ENCODE assay signal across 7 mouse cellular contexts in the genomic region with DNA sequence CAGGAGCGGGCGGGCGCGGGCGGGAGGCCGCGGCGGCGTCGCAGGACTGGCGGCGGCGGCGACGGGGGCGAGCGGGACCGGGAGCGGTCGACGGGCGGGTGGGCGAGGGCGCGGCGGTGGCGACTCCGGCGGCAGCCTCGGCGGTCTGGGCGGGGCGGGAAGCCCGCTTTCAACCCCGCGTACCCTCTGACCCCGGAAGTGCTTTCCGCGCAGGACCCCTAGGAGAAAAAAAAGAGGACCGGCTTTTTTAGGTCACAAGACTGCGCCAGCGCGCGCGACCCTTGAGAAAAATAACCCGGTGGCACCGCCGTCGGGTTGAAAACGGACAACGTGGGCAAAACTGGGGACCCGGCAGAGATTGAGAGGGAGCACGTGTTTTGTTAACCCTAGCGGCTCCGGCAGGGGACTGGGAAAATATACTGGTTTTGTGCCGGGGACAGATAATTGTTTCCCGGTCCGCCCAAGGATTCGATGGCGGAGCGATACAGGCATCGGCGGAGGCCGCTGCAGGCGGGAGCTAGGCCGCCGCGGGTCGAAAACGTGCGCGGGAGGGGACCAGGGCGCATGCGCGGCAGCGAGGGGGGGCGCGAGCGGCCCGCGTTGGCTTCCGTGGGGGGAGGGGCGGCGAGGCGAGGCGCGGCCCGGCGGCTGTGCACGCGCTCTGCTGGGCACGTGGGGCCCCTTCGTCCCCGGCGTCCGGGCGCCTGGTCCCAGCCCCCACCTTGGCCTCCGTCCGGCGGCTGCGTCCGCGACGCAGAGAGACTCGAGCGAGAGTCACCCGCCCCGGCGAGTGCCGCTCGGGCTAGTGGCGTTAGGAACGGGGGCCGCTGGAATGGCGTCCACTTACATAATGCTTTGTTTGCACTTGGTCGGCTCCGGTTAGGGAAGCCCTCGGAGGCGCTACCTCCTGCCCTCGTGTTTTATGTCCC. TPM values are rescaled to one million over a fixed set of nuclear protein-coding genes. Genes with fewer than 3 reads are reported as not detected.
DNase-seq lines count a peak whose midpoint lies in the region; ATAC-seq lines count a peak whose summit lies in the region.

A gene (minus strand): TSS at position 290 of the 929 bp plus-strand sequence.

- H3K4me2 ChIP-seq in midbrain, embryonic 13.5 days (replicated peaks), result peak within 1 kb of the TSS; percentile 95

- H3K36me3 ChIP-seq in embryonic facial prominence, embryonic 10.5 days (replicated peaks), result peaks cover 51% of the 10 kb centered on the region
- H3K36me3 ChIP-seq in limb, embryonic 10.5 days, result peaks cover 50% of the 10 kb centered on the region
- H3K36me3 ChIP-seq in midbrain, embryonic 13.5 days, result peaks cover 27% of the 10 kb centered on the region

- under 1% methylated on average over 119 of the region's 120 CpGs for WGBS in embryonic facial prominence, embryonic 10.5 days
- 2% methylated on average over 119 of the region's 120 CpGs for WGBS in limb, embryonic 10.5 days
- under 1% methylated on average over 97 of the region's 120 CpGs for WGBS in midbrain, embryonic 13.5 days

- peak within 1 kb of the TSS; percentile 98 for H3K9ac ChIP-seq in midbrain, embryonic 13.5 days (replicated peaks)

- peaks cover 26% of the 10 kb centered on the region for H3K4me1 ChIP-seq in embryonic facial prominence, embryonic 10.5 days
- H3K4me1 ChIP-seq in limb, embryonic 10.5 days, result peaks cover 18% of the 10 kb centered on the region
- peaks cover 31% of the 10 kb centered on the region for H3K4me1 ChIP-seq in midbrain, embryonic 13.5 days (replicated peaks)

- peak; percentile 71 for ATAC-seq in granulocyte monocyte progenitor cell, adult 5-6 weeks (replicated peaks; ENCODE audit: poor library complexity, severe bottlenecking)
- peak; percentile 83 for ATAC-seq in midbrain, embryonic 13.5 days

- H3K27ac ChIP-seq in embryonic facial prominence, embryonic 10.5 days (replicated peaks), result peak within 1 kb of the TSS; percentile 100
- peak within 1 kb of the TSS; percentile 100 for H3K27ac ChIP-seq in limb, embryonic 10.5 days
- peak within 1 kb of the TSS; percentile 100 for H3K27ac ChIP-seq in midbrain, embryonic 13.5 days

- peak within 1 kb of the TSS; percentile 98 for H3K4me3 ChIP-seq in embryonic facial prominence, embryonic 10.5 days
- peak within 1 kb of the TSS; percentile 75 for H3K4me3 ChIP-seq in limb, embryonic 10.5 days
- H3K4me3 ChIP-seq in midbrain, embryonic 13.5 days (replicated peaks), result peak within 1 kb of the TSS; percentile 91

- DNase-seq in adrenal gland, postnatal 10 days, result peak; percentile 100
- peak; percentile 97 for DNase-seq in embryonic facial prominence, embryonic 10.5 days (ENCODE audit: low spot score)
- DNase-seq in kidney, adult 11 months, result peak; percentile 92
- peak; percentile 99 for DNase-seq in limb, embryonic 10.5 days (ENCODE audit: low spot score)
- DNase-seq in spleen, adult 12 weeks (ENCODE audit: low spot score), result peak; percentile 93

- no peaks in the 10 kb centered on the region for H3K9me3 ChIP-seq in embryonic facial prominence, embryonic 10.5 days
- no peaks in the 10 kb centered on the region for H3K9me3 ChIP-seq in limb, embryonic 10.5 days (replicated peaks)
- no peaks in the 10 kb centered on the region for H3K9me3 ChIP-seq in midbrain, embryonic 13.5 days

- no peaks in the 10 kb centered on the region for H3K27me3 ChIP-seq in embryonic facial prominence, embryonic 10.5 days (replicated peaks; ENCODE audit: low read depth, poor library complexity, severe bottlenecking)
- no peaks in the 10 kb centered on the region for H3K27me3 ChIP-seq in limb, embryonic 10.5 days (ENCODE audit: low read depth, poor library complexity, severe bottlenecking)
- H3K27me3 ChIP-seq in midbrain, embryonic 13.5 days, result no peaks in the 10 kb centered on the region

RNA-seq across cellular contexts. Expression of the gene that starts here (rescaled TPM):
- total RNA-seq in adrenal gland, postnatal 10 days (2021), result 100 to 1,000 TPM; 233 to 243 TPM
- polyA plus RNA-seq in embryonic facial prominence, embryonic 10.5 days (2016; fragmentation: Nextera tagmentation; extraction: Ambion mirVana), result 560 and 592 TPM in 2 replicates
- 258 and 285 TPM in 2 replicates for total RNA-seq in granulocyte monocyte progenitor cell, adult 5-6 weeks (2014; fragmentation: Nextera tagmentation)
- 130 and 152 TPM in 2 replicates for total RNA-seq in granulocyte monocyte progenitor cell, adult 5-6 weeks (2017)
- polyA plus RNA-seq in limb, embryonic 10.5 days (2016; fragmentation: Nextera tagmentation; extraction: Ambion mirVana), result 562 and 618 TPM in 2 replicates
- 246 and 342 TPM in 2 replicates for polyA plus RNA-seq in midbrain, embryonic 13.5 days (2015; fragmentation: Nextera tagmentation; extraction: Ambion mirVana)

Comparison
In these comparisons a context has a peak if more than half of its experiments do, and no peak if none do; other contexts are left out.
1. Peak in every context shown above with its lines: DNase-seq, ATAC-seq, H3K4me3 ChIP-seq and H3K27ac ChIP-seq.